Mouse (Mus musculus): ENCODE data around the gene Eif2b3.

The Eif2b3 gene

GRCm38 (mm10) chr4:117095551-117096452, 76.6 kb downstream of the Eif2b3 start, which contains the start of gene Ptch2:
Gene Ptch2, plus strand, starts transcription at chr4:117096075.
- peak; percentile 57 for DNase-seq (ENCODE audit: low spot score)

DNA sequence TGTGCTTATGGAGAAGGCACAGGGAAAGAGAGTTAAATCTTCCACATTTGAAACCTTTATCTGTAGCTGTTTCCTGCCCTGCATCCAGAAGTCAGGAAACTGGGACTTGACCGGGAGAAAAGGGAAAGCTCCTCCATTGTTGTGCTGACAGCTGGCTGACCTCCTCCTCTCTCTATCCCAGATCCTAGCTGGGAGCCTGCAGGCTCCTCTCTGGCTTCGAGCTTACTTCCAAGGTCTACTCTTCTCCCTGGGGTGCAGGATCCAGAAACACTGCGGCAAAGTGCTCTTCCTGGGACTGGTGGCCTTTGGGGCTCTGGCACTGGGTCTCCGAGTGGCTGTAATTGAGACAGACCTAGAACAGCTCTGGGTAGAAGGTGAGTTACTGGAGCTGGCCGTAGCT, 77.5 kb downstream of the Eif2b3 start:
- DNase-seq (ENCODE audit: low spot score) = no peak

DNA sequence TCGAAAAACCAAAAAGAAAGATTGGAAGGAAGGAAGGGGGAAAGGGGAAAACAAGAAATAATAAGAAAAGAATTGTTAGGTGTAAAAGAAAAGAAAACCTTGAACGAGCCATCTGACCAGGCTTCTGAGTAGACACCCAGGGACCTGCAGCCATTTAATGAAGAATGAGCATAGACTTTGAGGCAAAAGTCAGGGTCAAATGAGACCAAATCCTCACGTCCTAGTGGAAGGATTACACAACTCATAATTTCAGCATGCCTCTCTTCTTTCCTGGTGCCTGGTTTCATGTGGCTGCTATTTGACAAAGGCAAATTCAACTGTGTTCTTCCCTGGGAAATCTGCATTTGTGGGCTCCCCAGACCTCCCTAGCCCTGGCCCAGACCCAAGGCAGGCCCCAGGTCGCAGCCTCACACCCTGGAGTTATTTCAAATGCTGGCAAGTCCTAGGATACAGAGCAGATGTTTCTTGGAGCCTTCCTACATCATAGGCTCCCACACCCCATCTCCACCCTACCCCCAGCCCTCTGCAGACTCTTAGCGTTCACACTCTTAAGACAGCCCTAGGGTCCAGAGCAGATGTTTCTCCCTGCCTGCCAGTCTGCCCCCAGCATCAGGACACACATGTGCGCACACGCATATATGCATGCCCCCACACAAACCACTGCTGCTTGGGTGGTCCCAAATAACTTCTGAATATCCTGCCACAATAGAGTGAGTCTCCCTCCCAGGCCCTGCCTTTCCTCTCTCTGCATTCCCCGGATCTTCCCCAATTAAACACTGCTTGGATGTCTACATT, 79.0 kb downstream of the Eif2b3 start:
- no peak for DNase-seq (ENCODE audit: low spot score)

- no peak for DNase-seq (ENCODE audit: low spot score)
Observed at GRCm38 (mm10) chr4:117098764-117099036, 79.5 kb downstream of the Eif2b3 start.

DNA sequence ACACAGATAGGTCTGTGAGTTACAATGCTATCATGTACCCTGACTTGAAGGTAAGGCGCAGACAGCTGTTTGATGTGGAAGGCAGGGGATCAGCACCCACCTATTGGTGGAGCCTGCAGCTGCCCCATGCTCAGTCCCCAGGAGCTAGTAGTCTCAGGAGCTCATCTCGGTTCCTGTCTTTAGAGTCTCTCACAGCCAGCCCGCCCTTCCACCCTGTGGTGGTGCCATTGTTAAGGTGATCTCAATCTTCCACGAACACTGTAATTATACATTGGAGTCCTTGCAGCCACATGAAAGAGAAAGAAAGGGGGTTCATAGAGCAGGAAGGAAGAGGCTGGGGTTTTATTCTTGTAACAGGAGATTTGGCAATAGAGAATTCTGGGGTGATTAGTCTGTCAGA, 80.8 kb downstream of the Eif2b3 start:
- no peak for DNase-seq (ENCODE audit: low spot score)

GRCm38 (mm10) chr4:117101218-117101617, 82.0 kb downstream of the Eif2b3 start:
- peak; percentile 34 for DNase-seq (ENCODE audit: low spot score)

- no peak for DNase-seq (ENCODE audit: low spot score)
Observed at GRCm38 (mm10) chr4:117104672-117105071, 85.5 kb downstream of the Eif2b3 start.

- DNase-seq (ENCODE audit: low spot score) = no peak
Observed at GRCm38 (mm10) chr4:117105127-117105526, 85.9 kb downstream of the Eif2b3 start.

DNA sequence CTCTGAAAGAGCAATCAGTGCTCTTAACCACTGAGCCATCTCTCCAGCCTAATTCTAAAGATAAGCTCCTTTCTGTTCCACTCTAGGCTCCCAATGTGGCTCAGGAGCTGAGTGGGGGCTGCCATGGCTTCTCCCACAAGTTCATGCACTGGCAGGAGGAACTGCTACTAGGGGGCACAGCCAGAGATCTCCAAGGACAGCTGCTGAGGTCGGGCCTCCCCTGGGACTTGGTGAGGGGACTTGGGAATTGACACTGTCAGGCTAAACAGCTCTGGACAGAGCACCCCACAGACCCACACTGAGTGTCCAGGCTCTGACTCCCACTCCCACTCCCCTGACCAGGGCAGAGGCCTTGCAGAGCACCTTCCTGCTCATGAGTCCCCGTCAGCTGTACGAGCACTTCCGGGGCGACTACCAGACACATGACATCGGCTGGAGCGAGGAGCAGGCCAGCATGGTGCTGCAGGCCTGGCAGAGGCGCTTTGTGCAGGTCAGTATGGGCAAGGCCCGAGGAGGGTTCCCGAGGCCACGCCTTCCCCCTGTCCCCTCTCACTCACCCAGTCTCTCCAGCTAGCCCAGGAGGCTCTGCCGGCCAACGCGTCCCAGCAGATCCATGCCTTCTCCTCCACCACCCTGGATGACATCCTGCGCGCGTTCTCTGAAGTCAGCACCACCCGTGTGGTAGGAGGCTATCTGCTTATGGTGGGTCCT, 88.8 kb downstream of the Eif2b3 start:
- no peak for DNase-seq (ENCODE audit: low spot score)

DNA sequence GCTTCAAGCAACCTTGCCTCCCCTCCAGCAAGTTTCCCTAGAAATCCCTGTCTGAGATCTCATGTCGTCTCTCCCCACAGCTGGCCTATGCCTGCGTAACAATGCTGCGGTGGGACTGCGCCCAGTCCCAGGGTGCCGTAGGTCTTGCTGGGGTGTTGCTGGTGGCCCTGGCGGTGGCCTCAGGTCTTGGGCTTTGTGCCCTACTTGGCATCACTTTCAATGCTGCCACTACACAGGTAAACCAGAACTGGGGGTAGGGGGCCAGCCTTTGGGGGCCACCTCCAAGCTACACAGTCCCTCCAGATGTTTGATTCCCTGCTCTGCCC, 89.3 kb downstream of the Eif2b3 start:
- DNase-seq (ENCODE audit: low spot score) = no peak

GRCm38 (mm10) chr4:117109330-117109729, 90.1 kb downstream of the Eif2b3 start:
- DNase-seq (ENCODE audit: low spot score) = no peak

DNA sequence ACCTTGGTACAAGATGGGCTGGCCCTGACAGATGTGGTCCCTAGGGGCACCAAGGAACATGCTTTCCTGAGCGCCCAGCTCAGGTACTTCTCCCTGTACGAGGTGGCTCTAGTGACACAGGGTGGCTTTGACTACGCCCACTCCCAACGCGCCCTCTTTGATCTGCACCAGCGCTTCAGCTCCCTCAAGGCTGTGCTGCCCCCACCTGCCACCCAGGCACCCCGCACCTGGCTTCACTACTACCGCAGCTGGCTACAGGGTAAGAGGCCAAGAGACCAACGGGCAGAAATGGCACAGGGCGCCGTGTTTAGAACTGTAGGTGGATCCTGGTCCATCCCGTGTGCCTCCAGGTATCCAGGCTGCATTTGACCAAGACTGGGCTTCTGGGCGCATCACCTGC, 91.0 kb downstream of the Eif2b3 start:
- DNase-seq (ENCODE audit: low spot score) = no peak

DNA sequence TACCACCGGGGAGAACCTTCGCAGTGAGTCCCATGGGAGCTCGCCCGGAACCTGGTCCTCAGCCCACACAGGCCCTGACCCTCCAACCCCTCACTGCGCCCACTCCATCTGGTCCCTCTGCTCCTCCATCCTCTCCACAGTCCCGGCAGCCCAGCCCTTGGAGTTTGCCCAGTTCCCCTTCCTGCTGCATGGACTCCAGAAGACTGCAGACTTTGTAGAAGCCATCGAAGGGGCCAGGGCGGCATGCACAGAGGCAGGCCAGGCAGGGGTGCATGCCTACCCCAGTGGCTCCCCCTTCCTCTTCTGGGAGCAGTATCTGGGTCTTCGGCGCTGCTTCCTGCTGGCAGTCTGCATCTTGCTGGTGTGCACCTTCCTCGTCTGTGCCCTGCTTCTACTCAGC, 91.8 kb downstream of the Eif2b3 start:
- no peak for DNase-seq (ENCODE audit: low spot score)

GRCm38 (mm10) chr4:117113237-117113636, 94.0 kb downstream of the Eif2b3 start:
- no peak for DNase-seq (ENCODE audit: low spot score)

DNA sequence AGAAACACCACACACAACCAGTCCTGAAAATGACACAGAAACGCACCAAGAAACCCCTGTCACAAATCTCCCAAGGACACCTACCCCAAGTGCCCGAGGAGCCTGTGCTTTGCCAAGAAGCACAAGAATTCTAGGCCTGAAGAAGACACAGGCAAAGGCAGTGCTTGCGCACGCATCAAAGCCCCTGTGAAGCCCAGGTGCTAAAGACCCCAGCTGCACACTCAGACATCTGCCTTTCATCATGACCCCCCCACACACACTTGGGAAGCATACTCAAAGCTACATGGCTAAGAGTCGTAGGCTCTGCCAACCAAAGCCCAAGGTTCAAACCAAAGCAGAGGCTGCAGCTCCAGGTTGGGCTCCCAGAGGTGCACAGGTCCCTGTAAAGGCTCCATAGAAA, 96.4 kb downstream of the Eif2b3 start:
- DNase-seq (ENCODE audit: low spot score) = no peak

DNA sequence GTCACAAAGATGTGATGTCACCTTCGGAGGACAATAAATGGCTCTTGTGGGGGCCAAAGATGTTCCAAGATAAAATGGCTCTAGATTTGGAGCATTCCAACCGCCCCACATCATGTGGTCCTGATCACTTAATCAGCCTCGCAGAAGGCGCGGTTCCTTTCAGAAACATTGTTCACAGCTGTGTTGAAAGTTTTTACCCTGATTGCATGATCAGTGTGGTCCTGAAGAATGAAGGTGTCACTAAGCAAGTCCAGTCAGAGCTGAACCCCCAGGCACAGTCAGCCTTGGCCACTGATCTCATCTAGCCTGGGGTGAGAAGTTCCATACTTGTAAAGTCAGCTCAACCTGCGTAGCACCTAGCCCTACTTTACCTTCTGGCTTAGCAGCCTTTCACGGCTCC, 98.7 kb downstream of the Eif2b3 start:
- no peak for DNase-seq (ENCODE audit: low spot score)

DNA sequence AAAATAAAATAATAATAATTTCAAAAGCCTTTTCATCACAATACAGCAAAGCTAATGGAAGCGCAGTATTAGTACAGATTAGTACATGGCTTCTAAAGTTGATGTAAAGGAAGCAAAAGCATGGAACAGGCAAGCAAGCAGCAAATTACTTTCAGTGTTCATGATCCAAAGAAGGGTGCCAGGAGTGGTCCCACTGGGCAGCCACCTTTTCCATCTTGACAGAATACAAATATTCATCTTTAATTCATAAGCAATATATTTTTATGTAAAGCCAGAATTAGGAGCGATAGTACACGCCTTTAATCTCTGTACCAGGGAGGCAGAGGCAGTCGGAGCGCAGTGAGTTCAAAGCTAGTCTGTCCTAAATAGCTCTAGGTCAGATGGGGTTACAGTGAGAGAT, 100.4 kb downstream of the Eif2b3 start:
- DNase-seq (ENCODE audit: low spot score) = no peak

DNA sequence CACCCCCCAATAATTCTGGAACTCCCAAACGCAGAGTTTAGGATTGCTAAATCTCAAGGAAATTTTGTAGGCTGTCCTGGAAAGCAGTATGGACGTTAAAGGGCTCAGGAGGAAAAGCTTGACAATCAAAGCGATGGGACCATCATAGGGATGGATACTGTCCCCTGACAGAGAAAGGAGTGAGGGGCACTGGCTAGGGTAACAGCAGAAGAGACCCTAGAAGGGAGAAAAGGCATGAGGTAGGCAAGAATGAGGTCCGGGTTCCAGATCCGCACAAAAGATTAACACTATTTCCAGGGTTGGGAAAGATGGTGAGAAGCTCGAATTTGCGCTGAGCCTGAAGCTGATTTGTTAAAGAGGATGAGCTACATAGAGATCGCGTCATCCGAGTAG, 100.8 kb downstream of the Eif2b3 start:
- no peak for DNase-seq (ENCODE audit: low spot score)

GRCm38 (mm10) chr4:117120445-117121414, 101.5 kb downstream of the Eif2b3 start:
- peak; percentile 98 for DNase-seq (ENCODE audit: low spot score)

GRCm38 (mm10) chr4:117122209-117122608, 103.0 kb downstream of the Eif2b3 start:
- no peak for DNase-seq (ENCODE audit: low spot score)

GRCm38 (mm10) chr4:117123546-117124217, 104.5 kb downstream of the Eif2b3 start:
- DNase-seq (ENCODE audit: low spot score) = no peak
